Mouse (Mus musculus) forebrain, embryonic 13.5 days (tissue): ENCODE data around the gene Atp11a. TPM values are rescaled to one million over a fixed set of nuclear protein-coding genes. Genes with fewer than 3 reads are reported as not detected.

Experiments
- ATAC-seq: fragments of 200-750 bp; cut with Nextera tagmentation; 2 replicates; pipeline ENCODE4 v1.8.0; 2017
- H3K27ac ChIP-seq: fragments of 300-500 bp; sonication (generic); 2 replicates; pipeline ENCODE4 v1.5.1; 2015; ENCODE audit warnings: inconsistent platforms, mild to moderate bottlenecking, moderate library complexity
- H3K27me3 ChIP-seq: fragments of 300-500 bp; sonication (generic); 2 replicates; pipeline ENCODE4 v1.6.1; 2015; ENCODE audit warnings: mild to moderate bottlenecking, inconsistent platforms
- H3K36me3 ChIP-seq: fragments of 300-500 bp; sonication (generic); 2 replicates; pipeline ENCODE4 v1.6.1; 2015; ENCODE audit warnings: mild to moderate bottlenecking, inconsistent platforms; ENCODE audit not compliant: poor library complexity, severe bottlenecking
- H3K4me1 ChIP-seq: fragments of 300-500 bp; sonication (generic); 2 replicates; pipeline ENCODE4 v1.6.1; 2015; ENCODE audit warnings: inconsistent platforms
- H3K4me2 ChIP-seq: fragments of 300-500 bp; sonication (generic); 2 replicates; pipeline ENCODE4 v1.6.1; 2015; ENCODE audit warnings: inconsistent platforms, mild to moderate bottlenecking, moderate library complexity
- H3K4me3 ChIP-seq: fragments of 300-500 bp; sonication (generic); 2 replicates; pipeline ENCODE4 v1.5.1; 2015; ENCODE audit warnings: mild to moderate bottlenecking, inconsistent platforms
- H3K9ac ChIP-seq: fragments of 300-500 bp; sonication (generic); 2 replicates; pipeline ENCODE4 v1.6.1; 2015; ENCODE audit warnings: mild to moderate bottlenecking, inconsistent platforms
- H3K9me3 ChIP-seq: fragments of 300-500 bp; sonication (generic); replicated peaks from 2 replicates; pipeline ENCODE4 v1.6.1; 2016; ENCODE audit warnings: inconsistent platforms
- WGBS: fragments of 180-500 bp; shearing (Covaris S2); methylation state at CpG from one replicate; pipeline ENCODE4 v1.1.7; 2015; 5-methylcytosine and 5-hydroxymethylcytosine counted together
- polyA plus RNA-seq: library from polyadenylated mRNA; unstranded; fragments of >200 nt; fragmentation: Nextera tagmentation; extraction: Ambion mirVana; gene quantifications from 2 replicates; pipeline ENCODE4 v1.2.1, GENCODE M21; 2015

Gene Atp11a
- polyA plus RNA-seq, 1 experiment from 2014 or later = 10.1 TPM

GRCm38 (mm10) chr8:12880163-12880562 is 123.3 kb downstream of the Atp11a start:
- Histone ChIP-seq H3K27ac (no peak overlapping the region), H3K36me3 (peaks cover 53% of the 10 kb centered on the region), H3K9me3 (no peaks in the 10 kb centered on the region), H3K9ac (no peak overlapping the region), H3K27me3 (no peaks in the 10 kb centered on the region), H3K4me3 (no peak overlapping the region), H3K4me1 (peaks cover 21% of the 10 kb centered on the region), H3K4me2 (no peak overlapping the region)
- no peak for ATAC-seq
- WGBS = 95% methylated on average over 6 of the region's 6 CpGs

DNA sequence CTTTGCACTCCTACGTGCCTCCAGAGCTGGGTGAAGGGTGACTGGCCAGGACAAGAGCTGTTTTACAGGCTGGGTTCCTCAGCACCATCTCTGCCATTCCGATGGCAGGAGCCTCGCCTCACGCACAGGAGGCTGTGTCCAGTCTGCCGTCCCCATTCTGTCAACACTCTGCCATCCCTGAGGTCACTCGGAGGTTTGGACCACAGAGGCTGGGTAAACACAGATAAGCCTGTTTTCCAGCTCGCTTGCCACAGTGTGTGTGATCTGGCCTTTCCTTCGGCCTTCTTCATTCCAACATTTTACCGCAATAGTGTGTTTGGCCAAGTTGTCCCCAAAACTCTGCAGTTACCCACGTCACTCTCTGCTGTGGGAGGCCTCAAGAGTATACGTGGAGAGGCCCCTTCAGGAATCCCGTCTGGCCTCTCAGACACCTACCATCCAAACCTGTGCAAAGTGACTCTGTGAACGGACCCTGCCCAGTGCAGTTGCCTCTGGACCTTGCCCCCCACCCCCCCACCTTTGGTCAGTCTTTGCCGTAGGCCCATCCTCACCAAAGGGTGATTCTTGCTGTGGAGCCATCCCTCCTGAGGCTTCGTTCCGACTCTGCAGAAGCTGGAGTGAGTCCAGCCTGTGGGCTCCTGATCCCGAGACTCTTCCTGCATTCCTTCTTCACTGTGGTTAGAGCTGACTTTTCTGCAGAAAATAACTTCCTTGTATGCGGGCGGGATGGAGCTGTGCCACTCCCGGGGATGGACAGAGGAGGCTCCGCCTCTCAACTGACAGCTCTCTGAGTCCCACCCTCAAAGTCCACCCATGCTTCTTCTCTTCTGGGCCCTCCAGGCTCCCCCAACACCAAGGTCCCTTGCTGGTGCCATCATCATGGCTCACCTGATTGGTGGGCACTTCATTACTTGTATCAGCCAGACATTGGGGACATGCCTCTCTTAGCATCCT is 126.5 kb downstream of the Atp11a start:
- Histone ChIP-seq H3K4me2 (no peak overlapping the region), H3K27me3 (no peaks in the 10 kb centered on the region), H3K9ac (no peak overlapping the region), H3K27ac (no peak overlapping the region), H3K4me3 (no peak overlapping the region), H3K4me1 (no peaks in the 10 kb centered on the region), H3K9me3 (no peaks in the 10 kb centered on the region), H3K36me3 (peaks cover 79% of the 10 kb centered on the region)
- ATAC-seq = no peak
- 55% methylated on average over 21 of the region's 21 CpGs for WGBS

DNA sequence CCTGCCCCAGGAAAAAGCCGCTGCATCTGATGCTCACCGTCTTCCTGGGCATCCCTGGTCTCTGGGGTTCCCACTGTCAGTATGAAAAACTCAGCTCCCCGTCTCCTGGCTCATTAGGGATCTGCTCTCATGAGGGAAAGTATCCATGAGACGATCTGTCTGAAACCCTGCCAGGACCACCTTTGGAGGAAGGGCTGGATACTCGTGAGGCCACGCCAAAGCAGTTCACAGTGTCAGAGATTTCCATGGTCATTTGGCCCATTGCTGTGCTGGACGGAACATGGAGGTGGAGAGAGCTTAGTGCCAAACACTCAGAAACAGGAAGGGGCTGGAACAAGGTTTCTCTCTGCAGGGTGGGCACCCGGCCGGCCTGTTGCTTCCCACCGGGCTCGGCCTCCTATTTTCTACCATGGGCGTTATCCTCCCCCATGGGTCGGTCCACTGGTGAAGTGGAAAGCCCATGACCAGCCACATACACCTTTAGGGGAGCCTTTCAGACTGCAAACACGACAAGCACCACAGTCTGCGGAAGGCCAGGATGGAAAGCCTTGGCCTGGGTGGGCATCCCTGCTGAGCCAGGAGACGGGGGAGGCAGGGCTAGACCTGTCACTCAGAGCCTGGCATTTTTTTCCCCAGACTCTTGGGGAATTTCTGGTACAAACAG is 131.1 kb downstream of the Atp11a start:
- WGBS = 84% methylated on average over 16 of the region's 16 CpGs
- no peaks in the 10 kb centered on the region for H3K9me3 ChIP-seq
- no peak for ATAC-seq
- H3K4me3 ChIP-seq = no peak overlapping the region
- H3K27ac ChIP-seq = peak overlapping the region; percentile 40; the same call in 1 of the 2 replicates
- H3K4me1 ChIP-seq = no peaks in the 10 kb centered on the region
- no peaks in the 10 kb centered on the region for H3K27me3 ChIP-seq
- peaks cover 89% of the 10 kb centered on the region for H3K36me3 ChIP-seq
- no peak overlapping the region; the same call in 1 of the 2 replicates for H3K9ac ChIP-seq
- H3K4me2 ChIP-seq = no peak overlapping the region

GRCm38 (mm10) chr8:12889046-12889598 is 132.3 kb downstream of the Atp11a start:
- 88% methylated on average over 11 of the region's 11 CpGs for WGBS
- Histone ChIP-seq H3K36me3 (peaks cover 89% of the 10 kb centered on the region), H3K9me3 (no peaks in the 10 kb centered on the region), H3K4me2 (no peak overlapping the region), H3K27me3 (no peaks in the 10 kb centered on the region), H3K4me3 (no peak overlapping the region), H3K9ac (no peak overlapping the region), H3K4me1 (no peaks in the 10 kb centered on the region), H3K27ac (peak overlapping the region; percentile 44; the same call in 1 of the 2 replicates)
- ATAC-seq = peak; percentile 53; the same call in 1 of the 2 replicates

DNA sequence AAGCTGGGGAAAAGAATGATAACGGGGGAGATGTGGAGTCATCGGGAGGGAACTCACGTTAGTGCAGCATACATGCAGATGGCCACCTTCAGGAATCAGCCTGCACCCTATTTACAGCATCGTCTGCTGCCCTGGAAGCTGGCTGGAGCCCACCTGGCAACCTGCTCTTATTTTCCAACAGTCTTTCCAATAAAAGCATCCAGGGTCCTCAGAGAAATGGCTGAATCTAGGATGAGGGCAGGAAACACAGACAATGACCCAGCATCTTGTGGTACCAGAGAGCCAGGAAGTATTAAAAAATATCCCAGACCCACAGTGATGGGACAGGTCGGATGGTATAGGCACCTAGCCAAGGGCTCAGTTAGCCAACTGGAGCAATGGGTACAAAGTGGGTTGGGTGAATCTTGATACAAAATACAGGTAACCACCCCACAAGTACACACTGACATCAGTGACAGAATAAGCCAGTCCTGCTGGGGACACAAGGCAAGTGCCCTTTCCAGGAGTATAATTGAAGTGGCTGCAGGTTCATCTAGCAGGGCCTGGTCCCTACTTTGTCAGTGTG is 136.2 kb downstream of the Atp11a start:
- Histone ChIP-seq H3K4me2 (no peak overlapping the region), H3K4me3 (no peak overlapping the region), H3K36me3 (peaks cover 67% of the 10 kb centered on the region), H3K27ac (no peak overlapping the region), H3K9ac (no peak overlapping the region), H3K4me1 (peaks cover 5% of the 10 kb centered on the region; the same call in 1 of the 2 replicates), H3K27me3 (no peaks in the 10 kb centered on the region), H3K9me3 (no peaks in the 10 kb centered on the region)
- 88% methylated on average over 5 of the region's 5 CpGs for WGBS
- ATAC-seq = no peak

DNA sequence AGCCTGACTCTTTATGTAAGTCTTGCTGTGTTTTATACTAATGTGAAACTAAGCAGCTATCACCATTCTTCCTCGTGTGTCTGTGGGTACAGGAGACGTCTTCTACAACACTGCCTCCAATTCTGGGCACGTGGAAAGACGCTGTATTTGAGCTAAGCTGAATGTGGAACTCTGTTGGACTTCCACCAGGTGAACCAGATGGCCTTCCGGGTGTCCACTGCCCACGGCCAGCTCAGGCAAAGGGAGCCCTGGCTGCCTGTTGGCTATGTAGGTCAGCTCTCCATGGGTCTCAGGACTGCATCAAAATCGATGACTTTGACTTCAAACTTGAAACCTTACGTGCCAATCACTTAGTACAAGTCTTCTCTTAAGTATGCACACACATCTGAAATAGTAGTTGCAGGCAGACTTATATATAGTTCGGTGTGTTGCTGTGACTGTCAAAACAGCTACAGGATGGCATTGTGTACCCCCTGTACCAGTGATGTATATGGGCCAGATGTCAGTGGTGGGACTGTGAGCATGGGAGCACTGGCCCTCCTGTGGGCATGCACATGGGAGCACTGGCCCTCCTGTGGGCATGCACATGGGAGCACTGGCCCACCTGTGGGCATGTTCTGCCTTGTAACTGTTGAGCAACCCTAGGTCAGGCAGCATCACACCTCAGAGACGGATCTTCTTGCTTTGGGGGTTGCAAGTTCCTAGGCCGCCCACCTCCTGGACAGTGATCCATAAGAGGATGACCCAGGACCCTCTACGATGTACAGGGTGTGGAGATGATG is 137.2 kb downstream of the Atp11a start:
- Histone ChIP-seq H3K4me2 (no peak overlapping the region), H3K27ac (no peak overlapping the region), H3K9me3 (no peaks in the 10 kb centered on the region), H3K4me3 (no peak overlapping the region), H3K4me1 (peaks cover 5% of the 10 kb centered on the region; the same call in 1 of the 2 replicates), H3K27me3 (no peaks in the 10 kb centered on the region), H3K36me3 (peaks cover 62% of the 10 kb centered on the region), H3K9ac (no peak overlapping the region)
- ATAC-seq = no peak
- WGBS = 86% methylated on average over 12 of the region's 12 CpGs

DNA sequence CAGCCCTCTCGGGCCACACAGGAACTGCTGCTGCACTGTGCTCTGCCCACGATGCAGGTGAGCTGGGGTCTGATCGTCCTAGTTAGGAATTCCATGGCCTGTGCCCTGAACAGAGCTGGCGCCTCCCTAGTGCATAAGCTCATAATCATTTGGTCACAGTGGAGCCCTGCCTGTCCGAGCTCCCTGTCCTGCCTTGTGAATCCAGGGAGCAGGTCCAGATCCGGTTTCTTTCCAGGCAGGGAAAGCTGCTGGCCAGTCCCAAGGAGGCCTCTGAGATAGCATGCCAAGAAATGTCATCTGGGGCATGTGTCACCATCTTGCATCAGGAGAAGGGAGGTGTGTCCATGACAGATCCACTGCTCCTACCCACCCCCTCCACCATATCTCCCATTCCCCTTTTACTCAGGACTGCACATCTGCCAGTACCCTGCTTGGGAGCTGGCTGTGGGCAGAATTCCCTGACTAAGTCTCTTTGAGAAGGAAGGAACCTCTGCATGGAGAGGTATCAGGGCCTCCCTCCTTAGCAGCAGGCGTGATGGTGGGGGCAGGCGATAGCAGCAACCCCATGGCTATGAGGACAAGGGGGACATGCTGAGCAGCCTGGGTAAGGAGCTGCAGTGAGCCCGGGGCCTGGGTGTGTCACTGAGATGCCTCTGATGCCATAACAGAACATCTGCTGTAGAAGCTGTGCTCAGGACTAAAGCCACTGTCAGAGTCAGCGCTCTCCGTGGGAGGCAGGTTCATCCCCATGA is 138.1 kb downstream of the Atp11a start:
- Histone ChIP-seq H3K9ac (peak overlapping the region; percentile 26; the same call in 1 of the 2 replicates), H3K9me3 (no peaks in the 10 kb centered on the region), H3K27me3 (no peaks in the 10 kb centered on the region), H3K27ac (no peak overlapping the region), H3K4me1 (peaks cover 5% of the 10 kb centered on the region; the same call in 1 of the 2 replicates), H3K4me3 (no peak overlapping the region), H3K36me3 (peaks cover 53% of the 10 kb centered on the region), H3K4me2 (no peak overlapping the region)
- 88% methylated on average over 11 of the region's 11 CpGs for WGBS
- ATAC-seq = no peak

- Histone ChIP-seq H3K36me3 (peaks cover 46% of the 10 kb centered on the region), H3K4me1 (peaks cover 5% of the 10 kb centered on the region; the same call in 1 of the 2 replicates), H3K4me3 (no peak overlapping the region), H3K27me3 (no peaks in the 10 kb centered on the region), H3K4me2 (no peak overlapping the region), H3K27ac (no peak overlapping the region), H3K9me3 (no peaks in the 10 kb centered on the region), H3K9ac (no peak overlapping the region)
- WGBS = 79% methylated on average over 9 of the region's 9 CpGs
- no peak for ATAC-seq
These were observed 138.8 kb downstream of the Atp11a start for GRCm38 (mm10) chr8:12895535-12896150.

GRCm38 (mm10) chr8:12896494-12897373 is 139.9 kb downstream of the Atp11a start:
- no peaks in the 10 kb centered on the region for H3K27me3 ChIP-seq
- no peak overlapping the region for H3K4me2 ChIP-seq
- peaks cover 35% of the 10 kb centered on the region for H3K36me3 ChIP-seq
- WGBS = 53% methylated on average over 13 of the region's 13 CpGs
- no peaks in the 10 kb centered on the region for H3K9me3 ChIP-seq
- H3K27ac ChIP-seq = no peak overlapping the region
- peak; percentile 72 for ATAC-seq
- H3K4me3 ChIP-seq = no peak overlapping the region
- peaks cover 5% of the 10 kb centered on the region; the same call in 1 of the 2 replicates for H3K4me1 ChIP-seq
- no peak overlapping the region for H3K9ac ChIP-seq

- H3K4me2 ChIP-seq = no peak overlapping the region
- H3K4me3 ChIP-seq = no peak overlapping the region
- no peaks in the 10 kb centered on the region for H3K27me3 ChIP-seq
- no peak overlapping the region for H3K27ac ChIP-seq
- H3K9ac ChIP-seq = no peak overlapping the region
- no peaks in the 10 kb centered on the region for H3K9me3 ChIP-seq
- H3K4me1 ChIP-seq = peaks cover 5% of the 10 kb centered on the region; the same call in 1 of the 2 replicates
- no peak for ATAC-seq
- 75% methylated on average over 9 of the region's 9 CpGs for WGBS
- peaks cover 24% of the 10 kb centered on the region for H3K36me3 ChIP-seq
These were observed 141.0 kb downstream of the Atp11a start for GRCm38 (mm10) chr8:12897815-12898214.
